Mouse (Mus musculus) lung, adult 2 months (tissue): Measurements from ENCODE around the gene Gtpbp6.

ENCODE experiments used
- CTCF ChIP-seq: fragments of 200-500 bp; IDR thresholded peaks from 2 replicates; pipeline ENCODE4 v1.5.1; 2011; ENCODE audit warnings: mild to moderate bottlenecking, low read length, control low read depth; ENCODE audit not compliant: insufficient read depth
- POLR2A ChIP-seq: fragments of 200-500 bp; IDR thresholded peaks from 2 replicates; pipeline ENCODE4 v1.6.1; 2011; ENCODE audit warnings: low read depth, mild to moderate bottlenecking, control low read depth, low read length, borderline replicate concordance; ENCODE audit errors: extremely low read depth

GRCm38 (mm10) chr5:110086161-110086866, 21.7 kb downstream of the Gtpbp6 start:
- TF ChIP-seq POLR2A (no peak), CTCF (no peak)
